Mouse (Mus musculus) layer of hippocampus, postnatal 25 days (tissue): Measurements from ENCODE around the gene Capn1. TPM values are rescaled to one million over a fixed set of nuclear protein-coding genes. Genes with fewer than 3 reads are reported as not detected.

Experiments used
- DNase-seq, 2 experiments: peaks; one replicate each; pipeline ENCODE4 v3.0.0; 2022; ENCODE audit warnings: mixed read lengths in 2 of 2, low spot score in 1 of 2; ENCODE audit errors: extremely low spot score in 1 of 2
- total RNA-seq, 2 experiments: library from RNA; stranded (reverse); gene quantifications; 2 replicates each; pipeline ENCODE4 v1.2.3; 2021

The Capn1 gene
- total RNA-seq, 2 experiments from 2014 or later: 20.5 to 21.9 TPM

DNA sequence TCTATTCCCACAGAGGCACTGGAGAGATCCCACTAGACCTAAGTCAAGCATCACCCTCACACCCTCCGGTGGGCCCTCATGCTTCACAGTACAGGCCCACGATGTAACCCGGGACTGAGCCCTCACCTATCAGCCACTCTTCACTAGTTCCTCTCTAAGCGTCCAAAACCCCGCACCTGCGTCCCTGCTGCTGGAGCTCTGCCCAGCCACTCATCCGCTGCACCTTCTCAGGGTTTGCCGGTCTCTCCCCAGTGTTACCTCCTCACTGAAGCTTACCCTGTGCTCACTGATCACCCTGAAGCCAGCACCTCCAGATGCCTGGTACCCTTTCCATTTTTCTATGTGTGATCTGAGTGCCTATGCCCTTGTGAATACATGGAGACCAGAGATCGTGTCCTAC is 26.6 kb upstream of the Capn1 start:
- no peak for DNase-seq

DNA sequence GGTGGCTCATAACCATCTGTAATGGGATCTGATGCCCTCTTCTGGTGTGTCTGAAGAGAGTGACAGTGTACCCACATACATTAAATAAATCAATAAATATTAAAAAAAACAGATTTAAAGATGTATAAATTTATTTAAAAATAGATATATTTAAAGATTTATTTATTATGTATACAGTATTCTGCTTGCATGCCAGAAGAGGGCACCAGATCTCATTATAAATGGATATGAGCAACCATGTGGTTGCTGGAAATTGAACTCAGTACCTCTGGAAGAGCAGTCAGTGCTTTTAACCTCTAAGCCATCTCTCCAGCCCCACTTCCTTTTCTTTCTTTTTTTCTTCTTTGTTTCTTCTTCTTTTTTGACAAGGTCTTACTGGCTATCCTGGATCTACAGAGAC is 24.3 kb upstream of the Capn1 start:
- DNase-seq: no peak

DNA sequence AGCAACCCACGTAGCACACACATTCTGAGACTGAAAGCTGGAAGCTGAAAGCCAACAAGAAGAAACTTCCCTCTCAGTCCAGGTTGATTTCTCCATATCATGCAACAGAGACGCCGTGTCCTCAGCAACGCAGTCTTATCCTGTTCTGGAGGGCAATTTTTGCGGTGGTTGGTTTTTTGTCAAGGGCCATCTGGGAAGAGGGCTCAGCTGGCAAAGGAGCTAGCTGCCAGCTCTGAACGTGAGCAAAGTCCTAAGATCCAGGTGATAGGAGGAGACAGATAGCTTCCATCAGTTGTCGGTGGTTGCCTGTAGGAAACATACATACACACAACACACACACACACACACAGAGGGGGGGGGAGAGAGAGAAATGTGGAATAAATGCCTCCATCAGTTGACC is 22.6 kb upstream of the Capn1 start:
- DNase-seq: no peak

- DNase-seq: no peak
These were observed 22.0 kb upstream of the Capn1 start for GRCm38 (mm10) chr19:6037695-6038094.

- no peak for DNase-seq
These were observed 20.4 kb upstream of the Capn1 start for GRCm38 (mm10) chr19:6035966-6036585.

DNA sequence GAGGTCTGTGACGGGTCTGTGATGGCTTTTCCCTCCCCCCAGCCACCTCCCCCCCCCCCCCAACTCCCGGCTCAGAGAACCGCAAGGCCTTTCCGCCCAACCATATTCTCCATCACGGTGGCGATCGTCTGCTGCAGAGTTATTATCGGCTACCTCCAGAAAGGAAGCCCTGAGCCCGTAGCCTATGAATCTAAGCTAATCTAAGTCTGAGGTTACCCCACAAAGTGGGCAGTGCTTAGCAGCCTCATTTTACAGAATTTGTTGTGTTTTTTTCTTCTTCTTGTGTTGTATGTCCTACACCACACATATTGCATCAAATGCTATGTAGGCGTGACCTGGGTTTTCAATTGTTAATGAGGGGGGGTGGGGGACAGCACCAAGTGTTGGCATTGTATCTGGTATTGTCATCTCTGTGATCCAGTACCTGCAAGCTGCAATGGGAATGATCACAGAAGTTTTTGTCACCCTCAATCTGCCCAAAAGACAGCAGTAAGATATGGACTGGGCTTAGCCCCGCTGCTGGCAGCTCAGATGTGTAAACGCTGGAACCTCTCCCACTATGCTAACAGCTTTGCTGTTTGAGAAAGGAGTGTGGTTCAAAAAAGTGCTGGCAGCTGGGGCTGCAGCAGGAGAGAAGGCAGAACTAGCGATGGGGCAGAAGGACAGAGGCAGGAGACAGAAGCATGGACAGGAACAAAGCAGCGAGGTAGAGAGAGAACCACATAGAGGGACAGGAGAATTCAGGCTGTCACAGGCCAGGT is 15.0 kb upstream of the Capn1 start:
- no peak for DNase-seq

DNA sequence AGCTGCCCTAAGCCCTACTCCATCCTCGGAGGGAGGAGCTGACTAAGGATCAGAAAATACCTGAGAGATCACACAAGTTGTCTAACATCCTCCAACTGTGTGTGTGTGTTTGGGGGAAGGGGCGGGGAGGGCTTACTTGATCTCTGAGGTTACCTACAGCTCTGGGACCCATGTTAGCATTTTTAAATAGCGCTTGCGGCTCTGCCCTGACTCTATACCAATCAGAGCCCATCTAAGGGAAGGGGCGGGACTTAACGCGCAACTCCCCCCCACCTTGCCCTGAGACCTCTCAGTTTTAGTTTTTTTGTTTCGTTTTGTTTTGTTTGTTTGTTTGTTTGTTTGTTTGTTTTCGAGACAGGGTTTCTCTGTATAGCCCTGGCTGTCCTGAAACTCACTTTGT is 13.7 kb upstream of the Capn1 start:
- no peak for DNase-seq

- DNase-seq: no peak
These were observed 13.3 kb upstream of the Capn1 start for GRCm38 (mm10) chr19:6028991-6029390.

DNA sequence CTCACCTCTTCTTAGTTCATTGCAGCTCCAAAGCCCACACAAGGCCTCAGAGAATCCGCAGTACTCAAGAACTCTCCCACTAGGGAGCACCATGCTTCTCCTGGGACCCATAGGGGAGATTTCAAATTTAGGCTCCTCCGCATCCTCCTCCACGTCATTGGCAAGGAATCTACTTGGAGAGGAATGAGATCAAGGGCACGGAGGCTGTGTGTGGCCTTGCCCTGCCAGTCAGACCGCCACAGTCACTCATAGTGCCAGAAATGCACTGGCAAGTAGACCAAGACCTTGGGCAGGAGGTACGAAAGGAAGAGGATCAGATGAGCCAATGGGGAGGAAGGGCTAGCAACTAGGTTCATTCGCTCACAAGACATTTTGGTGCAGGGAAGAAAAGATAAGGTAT is 8.2 kb upstream of the Capn1 start:
- no peak for DNase-seq

GRCm38 (mm10) chr19:6023059-6023458 is 7.4 kb upstream of the Capn1 start:
- no peak for DNase-seq

DNA sequence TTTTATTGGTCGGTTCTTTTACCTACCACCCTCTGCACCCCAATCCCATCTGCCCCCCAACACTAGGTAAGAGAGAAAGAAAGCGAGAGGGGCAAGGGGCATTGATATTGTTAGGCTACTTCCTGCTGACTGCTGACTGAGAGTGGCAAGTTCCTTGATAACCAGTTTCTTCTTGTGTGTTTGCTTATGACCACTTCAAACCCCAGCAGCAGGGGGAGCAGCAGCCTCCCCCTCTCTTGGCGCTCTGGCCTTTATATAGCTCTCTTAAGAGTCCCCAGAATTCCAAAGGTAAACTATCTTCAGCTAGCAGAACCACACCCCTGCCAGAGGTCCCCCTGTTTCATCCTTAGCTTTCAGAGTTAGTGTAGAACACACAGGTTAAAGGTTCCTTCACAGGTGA is 4.6 kb upstream of the Capn1 start:
- DNase-seq: no peak

- DNase-seq: peak; percentile 72 to 89
These were observed 2.7 kb upstream of the Capn1 start for GRCm38 (mm10) chr19:6018142-6019089.

DNA sequence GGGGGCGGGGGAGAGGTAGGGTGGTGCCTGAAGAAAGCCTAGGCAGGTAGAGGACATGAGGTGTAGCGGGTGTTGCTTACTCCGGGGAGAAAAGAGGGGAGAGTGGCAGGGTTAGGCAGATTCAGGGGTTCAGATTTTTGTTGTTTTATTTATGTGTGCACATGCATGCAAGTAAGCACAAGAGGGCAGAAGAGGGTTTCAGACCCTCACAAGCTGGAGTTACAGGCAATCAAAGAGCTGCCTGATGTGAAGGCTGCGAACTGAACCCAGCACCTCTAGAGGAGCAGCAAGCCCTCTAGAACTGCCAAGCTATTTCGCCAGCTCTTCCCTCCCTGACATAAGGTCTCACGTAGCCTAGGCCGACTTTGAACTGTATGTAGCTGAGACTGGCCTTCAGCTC is 835 bp upstream of the Capn1 start:
- DNase-seq: no peak

- DNase-seq: no peak
These were observed 646 bp downstream of the Capn1 start for GRCm38 (mm10) chr19:6014991-6015510.

DNA sequence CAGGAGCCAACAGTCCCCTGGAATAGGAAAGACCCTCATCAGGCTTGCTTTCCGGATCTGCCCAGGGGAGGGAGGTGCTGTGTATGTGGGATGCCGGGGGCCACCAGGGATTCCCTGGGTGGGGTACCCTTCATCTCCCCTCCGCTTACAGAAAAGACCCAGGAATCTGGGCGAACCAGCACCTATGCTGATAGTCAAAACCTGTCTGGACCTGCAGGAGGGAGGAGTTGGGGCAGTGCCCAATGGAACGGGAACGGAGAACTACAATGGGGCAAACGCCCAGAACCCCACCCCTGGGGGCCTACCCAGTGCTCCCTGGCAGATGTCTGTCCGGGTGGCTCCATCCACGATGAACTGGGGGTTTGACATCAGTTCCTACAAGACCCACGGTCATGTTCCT is 2.0 kb downstream of the Capn1 start:
- DNase-seq: no peak

- DNase-seq: no peak
These were observed 6.6 kb downstream of the Capn1 start for GRCm38 (mm10) chr19:6009137-6009536.

GRCm38 (mm10) chr19:6007013-6007412 is 8.7 kb downstream of the Capn1 start:
- no peak for DNase-seq

GRCm38 (mm10) chr19:6005541-6005940 is 10.2 kb downstream of the Capn1 start:
- no peak for DNase-seq

DNA sequence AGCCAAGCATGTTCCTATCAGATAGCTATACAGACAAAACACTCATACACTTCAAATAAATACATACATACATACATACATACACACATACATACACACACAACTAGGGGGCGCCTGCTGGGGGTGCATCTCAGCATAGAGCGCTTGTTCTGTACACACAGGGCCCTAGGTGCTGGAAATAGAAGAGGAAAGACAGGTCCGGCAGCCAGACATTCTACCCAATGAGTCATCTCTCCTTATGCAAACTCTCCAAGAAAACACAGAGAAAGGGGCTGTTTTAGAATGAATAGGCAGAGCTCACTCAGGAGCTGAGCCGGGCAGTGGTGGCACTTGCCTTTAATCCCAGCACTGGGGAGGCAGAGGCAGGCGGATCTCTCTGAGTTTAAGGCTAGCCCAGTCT is 15.7 kb downstream of the Capn1 start:
- DNase-seq: no peak

DNA sequence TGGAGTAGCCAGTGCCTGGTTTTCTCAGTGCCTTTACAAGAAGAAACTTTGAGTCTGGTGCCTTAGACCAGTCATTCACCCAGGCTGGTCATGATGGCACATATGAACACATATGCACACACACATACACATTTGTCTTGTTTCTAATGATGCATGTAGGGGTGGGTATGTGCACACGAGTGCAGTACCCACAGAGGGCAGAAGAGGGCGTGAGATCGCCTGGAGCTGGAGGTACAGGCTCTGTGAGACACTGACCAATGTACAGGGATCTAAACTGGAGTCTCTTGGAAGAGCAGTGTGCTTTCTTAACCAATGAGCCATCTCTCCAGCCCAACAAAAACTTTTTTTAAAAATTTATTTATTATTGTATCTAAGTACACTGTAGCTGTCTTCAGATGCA is 17.5 kb downstream of the Capn1 start:
- DNase-seq: no peak

DNA sequence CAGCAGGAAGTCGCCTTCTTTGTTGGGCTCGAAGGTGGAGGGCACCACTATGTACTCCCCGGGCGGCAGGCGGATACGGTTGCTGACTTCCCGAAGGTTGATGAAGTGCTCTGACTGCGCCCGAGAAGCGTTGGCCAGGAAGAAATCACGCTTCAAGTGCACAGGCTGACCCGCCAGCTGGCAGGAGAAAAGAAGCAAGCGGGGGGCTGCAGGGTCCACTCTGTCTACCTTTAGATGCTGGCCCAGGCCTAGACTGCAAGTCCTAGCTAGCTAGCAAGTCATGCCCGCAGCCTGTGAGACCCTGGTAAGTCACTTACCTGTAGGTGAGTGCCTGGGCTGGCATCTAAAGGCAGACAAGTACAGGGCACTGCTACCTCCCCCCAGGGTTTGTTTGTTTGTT is 21.0 kb downstream of the Capn1 start:
- no peak for DNase-seq
